Mouse (Mus musculus): ENCODE measurements around the gene Pcsk6.
A peak's percentile ranks its signal among the peaks of the same experiment; 100 is the strongest.

Gene Pcsk6

DNA sequence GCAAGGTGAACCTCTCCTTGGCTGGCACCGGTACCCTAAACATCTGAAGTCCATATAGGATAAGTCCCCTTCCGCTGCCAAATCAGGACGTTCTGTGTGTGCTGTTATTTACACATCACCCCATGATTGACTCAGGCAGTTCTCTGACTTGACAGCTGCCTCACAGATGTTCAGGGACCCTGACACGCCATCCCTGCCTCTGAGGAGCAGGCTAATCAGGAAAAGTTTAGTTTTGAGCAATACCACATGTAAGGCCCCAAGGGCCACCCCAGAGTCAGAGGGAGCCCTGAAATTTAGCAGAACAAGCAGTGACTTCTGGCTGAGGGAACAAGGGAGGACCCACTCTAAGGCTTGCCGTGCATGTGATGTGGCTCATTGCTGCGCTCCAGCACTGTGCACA, 130.8 kb downstream of the Pcsk6 start:
- no peak for DNase-seq (ENCODE audit: low spot score in 2 of 2)

DNA sequence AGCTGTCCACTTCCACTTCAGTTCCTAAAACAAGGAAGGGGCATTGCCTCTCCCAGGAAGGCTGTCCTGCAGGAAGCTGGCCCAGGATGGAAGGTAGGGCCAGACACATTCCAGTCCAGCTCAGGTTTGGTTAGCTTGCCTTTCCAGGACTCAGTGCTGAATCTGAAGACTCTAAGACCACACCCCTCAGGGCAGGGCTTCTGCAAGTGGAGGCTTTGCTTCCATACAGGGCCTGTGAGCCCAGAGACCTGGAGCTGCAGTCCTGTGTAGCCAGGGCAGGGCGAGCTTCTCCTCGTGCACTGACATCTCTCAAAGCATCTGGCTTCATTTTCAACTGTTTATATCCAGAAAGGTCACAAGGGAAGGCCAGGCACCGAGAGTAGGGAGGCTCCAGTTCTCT, 131.9 kb downstream of the Pcsk6 start:
- no peak for DNase-seq (ENCODE audit: low spot score in 2 of 2)

DNA sequence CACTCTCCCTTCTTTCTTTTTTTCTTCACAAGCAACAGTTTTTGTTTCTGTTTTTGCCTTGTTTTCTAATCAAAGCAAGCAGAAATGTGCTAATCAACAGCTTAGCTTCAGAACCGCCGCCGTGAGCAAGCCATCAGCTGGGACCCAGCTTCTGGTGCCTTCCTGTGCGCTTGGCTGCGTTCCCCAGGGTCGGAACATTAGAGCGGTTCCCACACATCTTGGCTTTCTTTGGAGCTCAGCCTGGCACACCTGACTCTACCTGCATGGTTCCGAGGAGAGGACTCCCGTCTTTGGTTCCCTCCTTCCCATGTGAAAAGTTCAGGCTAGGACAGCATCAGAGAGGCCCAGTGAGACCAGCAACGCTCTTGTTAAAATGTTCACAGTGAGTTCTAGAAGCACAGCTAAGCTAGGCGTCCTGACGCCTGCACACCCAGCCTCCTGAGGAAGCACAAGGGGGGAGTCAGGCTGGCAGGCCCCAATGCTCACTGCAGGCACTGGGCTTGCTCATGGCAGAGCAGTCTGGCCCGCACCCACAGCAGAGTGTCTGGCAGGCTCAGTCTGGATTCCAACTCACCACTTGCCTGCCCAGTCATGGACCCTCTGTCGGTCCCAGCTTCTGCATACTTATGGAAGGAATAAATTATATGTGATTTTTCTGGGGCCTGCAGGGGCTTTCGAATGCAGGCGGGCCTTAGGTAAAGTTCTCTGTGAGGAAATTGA, 139.7 kb downstream of the Pcsk6 start:
- DNase-seq (ENCODE audit: low spot score in 2 of 2) = no peak

DNA sequence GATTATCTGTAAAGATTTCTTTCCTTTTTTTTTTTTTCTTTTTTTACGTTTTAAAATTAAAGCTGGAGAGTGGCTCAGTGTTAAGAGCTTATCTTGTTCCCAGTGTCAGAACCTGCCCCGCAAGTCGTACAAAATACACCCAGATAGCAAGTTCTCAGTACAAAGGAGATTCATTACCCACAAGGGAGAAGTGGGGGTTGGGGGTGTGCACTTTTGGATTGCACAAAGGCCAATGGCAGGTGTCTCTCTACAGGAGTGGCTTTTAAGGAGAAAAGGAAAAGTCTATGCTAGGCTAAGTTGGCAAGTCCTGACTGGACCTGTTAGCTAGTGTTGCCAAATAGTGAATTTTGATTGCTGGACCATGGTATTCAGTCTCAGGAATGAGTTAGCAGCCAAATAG, 140.3 kb downstream of the Pcsk6 start:
- DNase-seq (ENCODE audit: low spot score in 2 of 2) = no peak

DNA sequence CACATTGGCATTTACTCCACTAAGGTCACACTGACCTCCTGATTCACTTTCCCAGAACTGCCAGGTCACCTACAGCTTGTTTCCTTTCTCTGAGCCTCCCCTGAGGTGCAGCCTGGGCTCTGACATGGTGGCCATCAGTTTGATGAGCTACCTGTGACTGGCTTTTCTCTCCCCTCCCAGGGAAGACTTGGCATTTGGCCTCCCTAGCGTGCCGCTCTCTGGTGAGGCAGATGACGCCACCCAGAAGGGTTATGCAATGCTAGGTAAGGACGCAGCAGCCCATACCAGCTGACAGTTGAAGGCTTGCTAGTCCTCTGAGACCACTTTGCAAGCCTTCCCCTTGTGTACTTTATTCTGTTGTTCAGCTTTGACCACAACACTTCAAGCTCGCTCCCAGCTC, 141.9 kb downstream of the Pcsk6 start:
- no peak for DNase-seq (ENCODE audit: low spot score in 2 of 2)

DNA sequence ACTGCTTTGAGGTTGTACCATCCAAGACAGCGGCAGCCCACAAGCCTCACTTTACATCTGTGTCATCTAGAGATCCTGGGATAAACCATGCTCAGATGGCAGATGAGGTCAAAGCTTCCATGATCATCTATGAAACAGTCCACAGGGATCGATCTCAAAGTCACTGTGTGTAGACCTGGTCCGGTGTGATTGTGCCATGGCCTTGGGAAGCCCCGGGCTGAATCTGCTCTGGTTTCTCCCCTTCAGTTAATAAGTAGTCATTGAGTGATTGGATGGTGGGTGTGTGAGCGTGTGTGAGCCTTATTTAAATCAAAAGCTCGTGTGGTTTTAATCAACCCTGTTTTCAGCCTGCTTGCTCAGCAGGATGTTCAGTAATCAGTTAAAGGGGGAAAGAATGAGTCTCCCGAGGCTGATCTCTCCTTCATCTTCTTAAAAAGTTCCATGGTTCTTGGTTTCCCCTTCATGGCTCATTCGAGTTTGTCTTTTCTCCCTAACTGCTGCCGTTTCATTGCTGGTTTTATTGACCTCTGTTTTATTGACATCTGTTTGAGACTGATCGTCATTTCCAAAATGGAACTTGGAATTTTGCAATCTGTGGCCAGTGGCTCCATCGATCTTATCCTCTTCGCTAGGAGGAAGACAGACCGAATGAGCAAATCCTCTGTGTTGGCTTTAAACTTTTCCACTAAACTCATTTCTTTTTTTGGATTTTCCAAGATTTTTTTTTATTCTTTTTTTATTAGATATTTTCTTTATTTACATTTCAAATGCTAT, 142.5 kb downstream of the Pcsk6 start:
- DNase-seq (ENCODE audit: low spot score in 2 of 2) = no peak

DNA sequence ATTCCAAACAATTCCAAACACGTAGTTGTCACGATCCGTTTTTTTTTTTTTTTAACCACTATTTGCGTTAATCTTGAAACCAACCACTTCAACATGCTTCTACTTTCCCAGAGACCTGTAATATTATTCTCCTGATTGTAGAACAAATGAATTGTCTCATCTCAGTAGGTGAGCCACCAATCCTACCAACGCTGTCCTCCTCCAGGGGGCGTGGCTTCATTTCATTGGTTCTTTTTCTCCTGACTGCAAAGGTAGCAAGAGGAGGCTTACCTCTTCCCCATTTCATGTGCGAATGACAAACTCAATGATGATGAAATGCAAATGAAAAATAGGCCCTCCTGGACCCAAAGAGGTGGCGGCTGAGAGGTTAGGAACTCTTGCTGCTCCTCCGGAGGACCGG, 143.5 kb downstream of the Pcsk6 start:
- no peak for DNase-seq (ENCODE audit: low spot score in 2 of 2)

DNA sequence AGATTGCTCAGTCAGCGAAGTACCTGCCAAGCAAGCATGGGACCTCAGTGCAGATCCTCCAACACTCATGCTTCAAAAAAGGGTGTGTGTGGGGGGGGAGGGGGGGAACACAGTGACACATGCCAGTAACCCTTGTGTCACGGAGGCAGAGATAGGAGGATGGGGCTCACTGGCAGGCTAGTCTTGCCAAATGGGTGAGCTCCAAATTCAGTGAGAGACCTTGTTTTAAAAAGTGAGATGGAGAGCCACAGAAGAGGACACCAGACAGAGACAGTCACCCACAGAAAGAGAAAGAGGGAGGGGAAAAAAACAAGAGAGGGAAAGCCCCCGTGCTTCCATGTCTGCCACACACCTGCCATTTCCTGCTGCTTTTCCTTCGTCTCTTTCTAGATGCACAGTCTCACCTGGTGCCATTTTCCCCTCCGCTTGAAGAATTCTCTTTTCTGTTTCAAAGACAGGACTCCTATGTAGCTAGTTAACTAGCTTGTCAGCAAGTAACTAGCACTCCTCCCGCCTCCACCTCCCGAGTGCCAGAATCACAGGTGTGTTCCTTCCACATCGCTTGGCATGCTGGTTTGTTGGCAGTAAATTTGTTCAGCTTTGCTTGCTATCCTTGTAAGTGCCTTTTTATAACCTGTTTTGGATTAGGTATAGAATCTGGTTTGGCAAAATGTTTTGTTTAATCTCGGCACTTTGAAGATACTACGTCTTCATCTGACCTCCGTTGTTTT, 146.8 kb downstream of the Pcsk6 start:
- DNase-seq (ENCODE audit: low spot score in 2 of 2) = no peak

DNA sequence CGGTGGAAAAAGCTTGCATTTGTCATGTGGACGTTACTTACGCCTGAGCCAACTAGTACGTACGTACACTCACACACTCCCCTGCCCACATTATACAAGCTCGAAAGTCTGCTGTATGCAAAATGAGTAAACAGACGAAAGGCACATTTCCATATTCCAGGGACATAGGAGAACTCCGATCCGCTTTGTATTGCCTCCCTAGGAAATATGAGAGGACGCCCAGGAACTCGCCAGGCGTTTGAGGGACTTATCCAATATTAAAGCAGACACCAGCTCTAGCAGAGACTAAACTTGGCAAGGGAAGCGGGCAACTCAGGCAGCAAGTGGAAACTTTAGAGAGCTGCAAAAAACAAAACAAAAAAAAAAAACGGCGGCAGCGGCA, 147.3 kb downstream of the Pcsk6 start:
- DNase-seq (ENCODE audit: low spot score in 2 of 2) = no peak

DNA sequence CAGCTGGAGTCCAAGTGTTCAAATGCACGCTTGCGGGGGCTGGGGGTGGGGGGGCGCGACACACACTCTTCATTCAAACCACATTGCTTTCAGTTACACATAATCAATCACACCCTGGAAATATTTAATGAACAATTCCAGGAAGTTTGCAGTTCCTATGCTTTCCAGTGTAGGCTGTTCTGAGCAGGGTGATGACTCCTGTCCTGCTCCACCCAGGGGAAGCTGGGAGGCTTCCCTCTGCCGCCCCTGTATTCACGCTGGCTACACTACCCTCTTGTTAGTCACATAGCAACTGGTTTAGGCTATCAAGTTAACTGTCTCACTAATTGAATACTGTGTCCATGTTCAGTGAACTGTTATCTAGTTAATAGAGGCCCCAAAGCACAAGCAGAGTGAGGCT, 149.0 kb downstream of the Pcsk6 start:
- no peak for DNase-seq (ENCODE audit: low spot score in 2 of 2)

DNA sequence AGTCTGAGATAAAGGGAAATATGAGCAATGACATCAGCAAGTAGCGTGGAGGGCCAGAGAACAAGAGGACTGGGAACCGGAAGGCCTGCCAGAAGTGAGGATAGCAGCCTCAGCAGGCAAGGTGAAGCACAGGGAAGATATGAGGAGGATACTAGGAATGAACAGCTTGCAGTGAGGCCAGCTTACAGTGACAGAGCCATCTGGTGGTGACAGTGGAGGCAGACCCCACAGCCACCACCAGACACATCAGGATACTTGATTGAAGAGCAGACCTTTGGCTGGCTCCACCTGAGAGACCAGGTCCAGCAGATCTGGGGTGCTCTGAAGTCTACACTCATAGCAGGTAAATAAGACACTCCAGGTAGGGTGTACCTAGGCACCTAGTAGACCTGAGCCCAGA, 166.2 kb downstream of the Pcsk6 start:
- peak in 1 of 2 experiments; percentile 38 for DNase-seq (ENCODE audit: low spot score in 2 of 2)

DNA sequence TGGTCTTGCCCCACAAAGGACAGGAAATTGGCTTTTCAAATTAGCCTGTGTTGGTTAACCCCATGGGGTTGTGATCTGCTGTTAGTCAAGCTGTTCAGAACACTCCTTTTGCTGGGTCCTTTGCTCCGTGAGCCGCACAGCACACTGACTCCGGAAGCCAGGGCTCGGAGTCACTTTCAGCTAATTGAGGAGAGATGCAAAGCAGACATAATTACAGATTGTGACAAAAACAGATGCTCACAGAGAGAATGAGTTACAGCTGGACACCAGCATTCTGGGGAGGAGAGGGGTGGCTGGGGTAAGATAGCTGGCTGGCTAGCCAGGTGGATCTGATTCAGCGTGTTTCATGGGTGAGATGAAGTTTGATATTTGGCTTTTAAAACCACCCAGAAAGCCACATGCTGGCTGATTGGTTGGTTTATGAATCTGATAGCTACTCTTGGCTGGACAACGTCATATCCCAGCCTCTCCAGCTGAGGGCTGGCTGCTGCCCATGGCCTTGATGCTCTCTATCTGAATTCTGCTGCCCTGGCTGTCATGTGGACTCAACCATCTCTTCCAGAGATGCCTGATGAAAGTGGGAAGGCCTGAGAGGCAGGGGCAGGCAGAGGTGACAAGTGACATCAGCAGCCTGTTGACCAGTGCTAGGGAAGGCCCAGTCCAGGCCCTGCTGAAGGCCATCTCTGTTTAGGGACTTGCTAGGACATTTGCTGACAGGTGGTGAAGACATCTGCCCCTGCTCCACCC, 167.4 kb downstream of the Pcsk6 start:
- DNase-seq (ENCODE audit: low spot score in 2 of 2) = no peak

DNA sequence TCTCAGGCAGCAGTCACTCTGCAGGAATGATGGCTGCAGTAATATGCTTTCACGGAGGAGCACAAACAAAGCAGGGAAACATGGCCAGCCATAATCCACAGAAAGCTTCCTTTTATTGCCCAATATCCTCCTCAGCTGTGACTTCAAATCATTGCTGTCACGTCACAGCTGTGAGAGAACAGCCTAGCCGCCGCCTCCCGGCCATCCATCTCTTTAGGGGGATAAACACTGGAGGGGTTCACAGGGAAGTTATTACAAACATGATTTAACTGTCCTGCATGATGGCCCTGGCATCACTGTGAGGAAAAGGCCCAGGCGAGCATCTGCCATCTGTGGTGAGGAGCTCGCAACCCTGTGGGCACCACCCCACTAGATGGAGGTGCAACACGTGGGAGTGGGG, 175.3 kb downstream of the Pcsk6 start:
- DNase-seq (ENCODE audit: low spot score in 2 of 2) = no peak

DNA sequence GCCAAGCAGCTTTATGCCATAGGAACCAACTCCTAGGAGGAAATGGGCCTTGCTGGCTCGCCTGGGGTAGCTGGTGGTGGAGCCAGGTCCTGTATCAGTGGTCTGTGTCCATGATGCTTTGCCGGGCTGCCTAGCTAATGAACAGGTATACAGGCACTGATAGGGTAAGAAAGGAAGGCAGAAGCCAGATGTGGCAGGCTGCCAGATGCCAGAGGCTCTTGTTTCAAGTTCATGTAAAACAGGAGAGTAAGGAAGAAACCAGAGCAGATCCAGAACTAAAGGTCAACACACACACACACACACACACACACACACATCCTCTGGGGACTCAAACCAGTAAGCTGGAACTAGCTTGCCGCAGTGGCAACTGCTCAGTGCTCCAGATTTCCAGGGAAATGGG, 176.7 kb downstream of the Pcsk6 start:
- DNase-seq (ENCODE audit: low spot score in 2 of 2) = no peak

DNA sequence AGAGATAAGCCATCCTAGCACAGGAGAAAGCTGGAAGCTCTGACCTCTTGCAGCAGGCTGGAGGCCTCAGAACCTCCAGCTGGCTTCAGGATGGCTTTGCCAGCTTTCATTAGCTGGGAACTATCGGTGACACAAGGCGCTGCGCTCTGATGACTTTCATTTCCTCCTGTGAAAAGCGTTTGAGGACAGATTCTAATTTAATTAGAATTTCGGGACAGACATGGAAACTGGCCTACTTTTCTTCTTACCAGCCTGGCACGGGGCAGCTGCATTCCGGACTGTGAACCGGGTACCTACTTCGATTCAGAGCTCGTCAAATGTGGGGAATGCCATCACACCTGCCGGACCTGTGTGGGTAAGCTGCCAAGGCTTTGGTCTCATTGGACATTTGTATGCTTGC, 177.2 kb downstream of the Pcsk6 start:
- DNase-seq (ENCODE audit: low spot score in 2 of 2) = no peak

DNA sequence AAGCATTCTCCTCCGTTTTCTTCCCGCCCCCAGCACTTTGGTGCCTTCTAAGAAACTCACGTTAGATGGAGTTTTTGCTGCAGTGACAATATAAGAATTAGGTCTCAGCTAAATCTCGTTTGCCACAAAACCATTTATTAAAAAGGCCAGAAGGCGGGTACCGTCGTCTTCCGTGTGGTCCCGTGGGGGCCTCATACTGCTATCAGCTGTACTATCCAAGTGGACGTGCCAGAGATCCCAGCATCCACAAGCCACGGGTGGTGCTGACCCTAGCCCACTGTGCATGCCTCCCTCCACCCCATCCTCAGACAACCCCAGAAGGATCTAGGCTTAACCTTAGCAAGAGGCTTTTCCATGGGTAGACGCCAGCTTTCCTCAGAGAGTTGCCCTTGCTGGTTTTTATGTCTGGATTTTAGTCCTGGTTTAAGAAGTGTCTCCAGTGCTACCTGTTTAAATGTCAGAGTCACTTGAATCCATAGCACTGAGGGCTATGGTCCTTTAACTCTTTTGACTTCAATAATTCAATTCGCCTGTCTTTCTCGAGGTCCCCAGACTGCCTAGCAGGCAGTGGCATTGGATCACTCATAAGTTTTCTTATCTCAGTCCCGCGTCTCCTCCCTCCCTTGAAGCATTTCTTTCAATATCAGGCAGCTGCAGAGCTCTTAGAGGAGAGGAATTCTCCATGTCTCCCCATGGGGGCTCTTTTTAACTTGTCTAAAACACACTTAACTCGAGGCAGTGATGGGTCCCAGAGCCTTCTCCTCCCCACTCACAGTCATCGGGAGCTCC, 178.7 kb downstream of the Pcsk6 start:
- DNase-seq (ENCODE audit: low spot score in 2 of 2) = no peak

DNA sequence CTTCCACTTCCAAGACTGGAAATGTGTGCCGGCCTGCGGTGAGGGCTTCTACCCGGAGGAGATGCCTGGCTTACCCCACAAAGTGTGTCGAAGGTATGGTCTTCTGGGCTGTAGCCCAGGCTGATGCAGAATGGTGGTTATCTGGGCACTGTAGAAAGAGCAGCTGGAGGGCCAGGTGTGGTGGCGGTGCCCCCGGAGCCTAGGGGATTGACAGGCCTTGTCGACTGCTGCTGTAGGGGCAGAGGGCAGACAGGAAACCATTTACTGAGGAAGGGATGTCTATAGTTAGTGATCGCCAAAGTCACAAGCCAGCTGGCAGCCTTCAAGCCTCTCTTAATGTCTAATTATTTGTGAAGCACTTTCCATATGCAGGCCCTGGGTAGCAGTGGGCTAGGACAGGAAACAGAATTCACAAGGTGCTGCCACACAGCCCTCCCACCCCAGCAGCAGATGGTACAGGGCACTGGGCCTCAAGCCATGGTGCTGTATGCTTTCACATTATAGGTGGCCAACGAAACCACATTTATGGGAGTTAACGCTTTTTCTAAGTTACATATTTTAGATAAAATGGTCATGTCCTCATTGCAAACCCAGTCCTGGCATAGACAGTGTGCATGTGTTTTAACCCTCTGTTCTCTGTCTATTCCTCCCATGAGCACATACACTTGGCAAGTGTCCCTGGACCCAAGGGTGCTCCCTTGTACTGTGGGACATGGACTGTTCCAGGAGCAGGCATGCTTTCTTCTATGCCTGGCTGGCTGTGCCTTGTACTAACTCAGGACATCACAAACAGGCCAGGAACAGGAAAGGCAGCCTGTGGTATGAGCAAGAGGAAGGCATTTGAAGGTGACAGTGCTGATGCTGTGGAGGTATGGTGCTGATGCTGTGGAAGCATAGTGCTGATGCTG, 182.3 kb downstream of the Pcsk6 start, which contains the start of gene Gm45213:
Gm45213 (plus strand) TSS at position 51 of the 908 bp plus-strand sequence.
- DNase-seq (ENCODE audit: low spot score in 2 of 2) = peak in 1 of 2 experiments; percentile 31

DNA sequence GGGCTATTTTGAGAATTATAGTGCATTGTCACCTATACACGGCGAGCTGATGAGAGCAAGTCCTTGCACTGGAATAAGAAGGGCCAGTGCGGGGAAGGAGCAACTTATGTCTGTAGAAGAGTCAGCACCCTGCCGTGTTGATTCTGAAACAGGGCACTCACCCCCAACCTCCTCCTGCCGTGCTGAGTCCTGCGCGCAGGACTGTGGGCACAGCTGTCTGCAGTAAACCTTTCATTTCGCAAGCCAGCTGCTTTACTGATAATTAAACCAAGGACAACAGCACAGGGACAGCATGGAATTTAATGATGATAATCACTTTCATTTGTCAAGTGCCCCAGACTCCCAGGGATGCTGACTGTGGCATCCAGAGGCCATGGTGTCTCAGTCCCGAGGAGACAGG, 183.1 kb downstream of the Pcsk6 start:
- no peak for DNase-seq (ENCODE audit: low spot score in 2 of 2)

DNA sequence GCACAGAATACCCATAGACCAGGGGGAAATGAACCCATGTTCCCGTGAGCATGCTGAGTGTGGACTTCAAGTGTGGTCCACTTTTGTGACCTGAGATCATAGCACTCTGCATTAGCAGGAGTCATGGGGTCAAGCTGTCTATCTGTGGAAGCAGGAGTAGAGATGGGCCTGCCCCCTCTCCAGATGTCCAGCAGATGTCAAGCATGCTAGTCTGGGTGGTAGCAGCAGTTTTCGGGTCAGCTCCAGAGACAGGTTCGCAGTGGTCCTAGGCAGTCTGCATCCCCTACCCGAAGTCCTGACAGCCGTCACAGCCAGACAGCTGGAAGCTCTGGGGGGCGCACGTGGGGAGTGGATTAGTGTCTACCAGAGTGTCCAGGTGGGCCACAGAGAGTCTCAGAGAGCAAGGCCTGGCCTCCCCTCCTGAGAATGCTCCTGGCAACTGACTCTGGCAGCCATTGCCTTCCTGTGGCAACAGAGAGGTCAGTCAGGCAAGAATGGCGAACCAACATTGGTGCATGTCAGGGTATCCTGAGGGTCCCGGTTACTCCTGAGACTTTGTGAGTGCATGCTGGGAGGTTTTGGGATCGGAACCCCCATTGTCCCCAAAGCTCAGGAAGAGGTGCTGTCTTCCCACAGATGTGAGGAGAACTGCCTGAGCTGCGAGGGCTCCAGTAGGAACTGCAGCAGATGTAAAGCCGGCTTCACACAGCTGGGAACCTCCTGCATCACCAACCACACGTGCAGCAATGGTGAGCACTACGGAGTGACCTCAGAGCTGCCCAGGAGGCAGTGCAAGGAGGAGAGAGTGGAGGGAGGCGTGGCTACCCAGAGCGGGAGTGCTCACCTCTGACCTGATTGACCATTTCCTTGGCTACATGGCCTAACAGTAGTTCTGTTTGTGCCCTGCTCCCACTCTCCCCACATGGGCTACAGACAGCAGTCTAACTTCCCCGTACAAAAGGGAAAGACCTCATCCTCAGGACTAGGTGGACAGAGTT, 185.7 kb downstream of the Pcsk6 start:
- DNase-seq (ENCODE audit: low spot score in 2 of 2) = no peak

Measured in cerebellum, postnatal 4 days (tissue).